Mouse (Mus musculus) cerebellum, adult 2 months (tissue): Measurements from ENCODE around the gene Cpe.

Source experiments
- CTCF ChIP-seq: fragments of 200-500 bp; IDR thresholded peaks from 2 replicates; pipeline ENCODE4 v1.5.1; 2011; ENCODE audit warnings: low read depth, mild to moderate bottlenecking, control low read depth, low read length, moderate library complexity, borderline replicate concordance; ENCODE audit not compliant: insufficient read depth
- POLR2A ChIP-seq: fragments of 200-500 bp; IDR thresholded peaks from 2 replicates; pipeline ENCODE4 v1.6.1; 2011; ENCODE audit warnings: low read length, control low read depth, borderline replicate concordance; ENCODE audit not compliant: insufficient read depth

GRCm38 (mm10) chr8:64703191-64703590, 10.3 kb upstream of the Cpe start:
- TF ChIP-seq CTCF (no peak), POLR2A (no peak)
